Mouse (Mus musculus): Measurements from ENCODE around the gene Sec62.

The Sec62 gene

GRCm38 (mm10) chr3:30792737-30793402 is at the start of gene Sec62:
TSS of gene Sec62 (plus strand) at chr3:30792875.
- DNase-seq (ENCODE audit: extremely low read depth, low read depth, low spot score) = no peak

GRCm38 (mm10) chr3:30742891-30743290 is 49.8 kb upstream of the Sec62 start:
- DNase-seq (ENCODE audit: extremely low read depth, low read depth, low spot score) = no peak

GRCm38 (mm10) chr3:30746006-30746405 is 46.7 kb upstream of the Sec62 start, which contains the start of gene Samd7:
TSS of gene Samd7 (plus strand) at chr3:30746293.
- no peak for DNase-seq (ENCODE audit: extremely low read depth, low read depth, low spot score)

GRCm38 (mm10) chr3:30748316-30748715 is 44.4 kb upstream of the Sec62 start:
- DNase-seq (ENCODE audit: extremely low read depth, low read depth, low spot score) = no peak

- DNase-seq (ENCODE audit: extremely low read depth, low read depth, low spot score) = peak; percentile 55
Observed at GRCm38 (mm10) chr3:30754696-30755095, 38.0 kb upstream of the Sec62 start.

- no peak for DNase-seq (ENCODE audit: extremely low read depth, low read depth, low spot score)
Observed at GRCm38 (mm10) chr3:30764877-30765276, 27.8 kb upstream of the Sec62 start.

- DNase-seq (ENCODE audit: extremely low read depth, low read depth, low spot score) = no peak
Observed at GRCm38 (mm10) chr3:30765311-30766027, 27.2 kb upstream of the Sec62 start.

GRCm38 (mm10) chr3:30766177-30766576 is 26.5 kb upstream of the Sec62 start:
- no peak for DNase-seq (ENCODE audit: extremely low read depth, low read depth, low spot score)

GRCm38 (mm10) chr3:30767271-30767670 is 25.4 kb upstream of the Sec62 start:
- no peak for DNase-seq (ENCODE audit: extremely low read depth, low read depth, low spot score)

- no peak for DNase-seq (ENCODE audit: extremely low read depth, low read depth, low spot score)
Observed at GRCm38 (mm10) chr3:30769755-30770515, 22.7 kb upstream of the Sec62 start.

- no peak for DNase-seq (ENCODE audit: extremely low read depth, low read depth, low spot score)
Observed at GRCm38 (mm10) chr3:30771560-30771959, 21.1 kb upstream of the Sec62 start.

- DNase-seq (ENCODE audit: extremely low read depth, low read depth, low spot score) = no peak
Observed at GRCm38 (mm10) chr3:30772631-30773030, 20.0 kb upstream of the Sec62 start.

- no peak for DNase-seq (ENCODE audit: extremely low read depth, low read depth, low spot score)
Observed at GRCm38 (mm10) chr3:30774677-30775076, 18.0 kb upstream of the Sec62 start.

- DNase-seq (ENCODE audit: extremely low read depth, low read depth, low spot score) = no peak
Observed at GRCm38 (mm10) chr3:30777984-30778383, 14.7 kb upstream of the Sec62 start.

GRCm38 (mm10) chr3:30788531-30788930 is 4.1 kb upstream of the Sec62 start:
- DNase-seq (ENCODE audit: extremely low read depth, low read depth, low spot score) = no peak

- DNase-seq (ENCODE audit: extremely low read depth, low read depth, low spot score) = no peak
Observed at GRCm38 (mm10) chr3:30793403-30794221, 937 bp downstream of the Sec62 start.

GRCm38 (mm10) chr3:30802171-30802570 is 9.5 kb downstream of the Sec62 start:
- DNase-seq (ENCODE audit: extremely low read depth, low read depth, low spot score) = no peak

GRCm38 (mm10) chr3:30812881-30813280 is 20.2 kb downstream of the Sec62 start:
- no peak for DNase-seq (ENCODE audit: extremely low read depth, low read depth, low spot score)

- no peak for DNase-seq (ENCODE audit: extremely low read depth, low read depth, low spot score)
Observed at GRCm38 (mm10) chr3:30818630-30819125, 26.0 kb downstream of the Sec62 start.

GRCm38 (mm10) chr3:30822163-30822562 is 29.5 kb downstream of the Sec62 start:
- no peak for DNase-seq (ENCODE audit: extremely low read depth, low read depth, low spot score)

GRCm38 (mm10) chr3:30826069-30826468 is 33.4 kb downstream of the Sec62 start:
- no peak for DNase-seq (ENCODE audit: extremely low read depth, low read depth, low spot score)

All from fat pad, adult 2 months (tissue).